Mouse (Mus musculus) 416B (cell line): ENCODE results near the gene Rit1.
"Not testable (repeated sequence)": the region's sequence is repeated elsewhere in the genome, so short reads cannot be mapped to it uniquely, and the experiment has no call there.

Experiments
- DNase-seq: peaks from one replicate; pipeline ENCODE4 v3.0.0; 2011; ENCODE audit warnings: low read depth

The Rit1 gene

DNA sequence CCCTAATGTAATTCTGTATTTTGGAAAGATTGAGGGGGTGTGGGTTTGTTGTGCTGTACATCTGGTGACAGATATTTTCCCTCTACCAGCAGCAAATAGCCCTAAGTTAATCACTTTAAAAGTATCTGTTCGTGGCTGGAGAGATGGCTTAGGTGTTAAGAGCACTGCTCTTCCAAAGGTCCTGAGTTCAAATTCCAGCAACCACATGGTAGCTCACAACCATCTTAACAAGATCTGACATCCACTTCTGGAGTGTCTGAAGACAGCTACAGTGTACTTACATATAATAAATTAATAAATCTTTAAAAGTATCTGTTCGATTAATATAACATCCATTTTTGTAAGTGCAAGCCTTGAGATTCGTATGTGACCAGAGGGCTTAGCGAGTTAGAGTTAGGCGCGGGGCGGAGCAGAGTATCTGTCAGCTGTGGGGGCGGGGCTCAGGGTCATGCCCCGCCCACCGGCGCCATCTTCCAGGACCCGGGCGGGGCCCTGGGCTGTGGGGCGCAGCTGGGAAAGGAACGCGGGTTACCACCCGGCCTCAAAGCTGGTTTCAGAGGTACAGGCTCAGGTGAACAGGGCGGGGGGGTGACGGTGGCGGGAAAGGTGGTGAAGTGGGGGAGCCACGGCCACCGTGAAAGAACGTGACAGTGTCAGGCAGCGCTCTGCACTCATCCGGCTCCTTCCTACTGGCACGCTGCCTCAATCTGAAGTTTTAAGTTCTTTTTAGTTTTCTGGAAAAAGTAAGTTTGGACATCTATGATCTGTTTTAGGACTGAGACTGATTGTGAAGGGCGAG, at the start of gene Rit1:
TSS of gene Rit1 (plus strand) at position 440 of the 799 bp plus-strand sequence.
- peak; percentile 83 for DNase-seq

DNA sequence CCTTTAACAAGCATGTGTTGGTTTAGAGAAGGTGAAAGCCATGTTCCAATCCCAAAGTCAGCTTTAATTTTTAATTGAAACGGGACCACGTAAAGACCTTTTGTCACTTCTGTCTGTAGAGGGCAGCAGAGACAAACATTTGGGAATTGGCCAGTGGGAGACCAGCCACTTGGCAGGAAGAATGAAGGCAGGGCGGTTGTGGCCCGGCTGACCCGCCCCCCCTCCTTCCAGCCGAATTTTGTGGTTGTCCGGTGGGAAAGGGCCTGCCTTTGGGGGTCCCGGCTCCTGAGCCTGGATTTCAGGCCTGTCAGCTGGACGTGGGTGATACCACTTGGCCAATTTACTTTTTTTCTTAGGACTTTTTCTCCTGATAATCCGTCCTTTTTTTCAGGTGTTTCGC, 39.2 kb upstream of the Rit1 start:
- DNase-seq = peak; percentile 91

GRCm38 (mm10) chr3:88683814-88684213, 32.8 kb upstream of the Rit1 start:
- DNase-seq = no peak

DNA sequence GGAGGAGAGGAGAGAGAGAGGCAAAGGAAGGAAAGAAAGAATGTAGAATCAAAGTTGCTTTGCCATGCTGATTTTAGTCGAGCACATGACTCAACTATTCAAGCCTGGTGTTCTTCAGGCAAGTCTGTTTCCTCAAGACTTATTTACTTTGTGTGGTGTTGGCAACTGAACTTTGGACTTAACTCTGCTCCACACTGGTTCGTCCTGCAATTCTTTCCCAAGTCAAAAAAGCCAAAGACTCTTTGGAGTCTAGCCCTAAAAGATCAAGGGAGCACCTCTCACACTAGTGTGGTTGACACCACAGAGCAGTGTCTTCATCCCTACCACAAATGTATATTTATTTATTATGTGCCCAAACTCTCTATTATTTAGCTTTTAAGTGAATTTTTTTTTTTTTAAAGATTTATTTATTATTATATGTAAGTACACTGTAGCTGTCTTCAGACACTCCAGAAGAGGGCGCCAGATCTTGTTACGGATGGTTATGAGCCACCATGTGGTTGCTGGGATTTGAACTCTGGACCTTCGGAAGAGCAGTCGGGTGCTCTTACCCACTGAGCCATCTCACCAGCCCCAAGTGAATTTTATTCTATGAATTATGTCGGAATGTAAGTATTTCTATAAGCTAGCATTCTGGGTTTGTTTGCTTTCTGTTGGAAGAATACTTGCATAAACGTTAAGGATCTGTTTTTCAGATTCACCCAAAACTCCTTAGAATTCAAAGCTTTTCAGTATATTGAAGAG, 32.2 kb upstream of the Rit1 start:
- DNase-seq = peak; percentile 26

DNA sequence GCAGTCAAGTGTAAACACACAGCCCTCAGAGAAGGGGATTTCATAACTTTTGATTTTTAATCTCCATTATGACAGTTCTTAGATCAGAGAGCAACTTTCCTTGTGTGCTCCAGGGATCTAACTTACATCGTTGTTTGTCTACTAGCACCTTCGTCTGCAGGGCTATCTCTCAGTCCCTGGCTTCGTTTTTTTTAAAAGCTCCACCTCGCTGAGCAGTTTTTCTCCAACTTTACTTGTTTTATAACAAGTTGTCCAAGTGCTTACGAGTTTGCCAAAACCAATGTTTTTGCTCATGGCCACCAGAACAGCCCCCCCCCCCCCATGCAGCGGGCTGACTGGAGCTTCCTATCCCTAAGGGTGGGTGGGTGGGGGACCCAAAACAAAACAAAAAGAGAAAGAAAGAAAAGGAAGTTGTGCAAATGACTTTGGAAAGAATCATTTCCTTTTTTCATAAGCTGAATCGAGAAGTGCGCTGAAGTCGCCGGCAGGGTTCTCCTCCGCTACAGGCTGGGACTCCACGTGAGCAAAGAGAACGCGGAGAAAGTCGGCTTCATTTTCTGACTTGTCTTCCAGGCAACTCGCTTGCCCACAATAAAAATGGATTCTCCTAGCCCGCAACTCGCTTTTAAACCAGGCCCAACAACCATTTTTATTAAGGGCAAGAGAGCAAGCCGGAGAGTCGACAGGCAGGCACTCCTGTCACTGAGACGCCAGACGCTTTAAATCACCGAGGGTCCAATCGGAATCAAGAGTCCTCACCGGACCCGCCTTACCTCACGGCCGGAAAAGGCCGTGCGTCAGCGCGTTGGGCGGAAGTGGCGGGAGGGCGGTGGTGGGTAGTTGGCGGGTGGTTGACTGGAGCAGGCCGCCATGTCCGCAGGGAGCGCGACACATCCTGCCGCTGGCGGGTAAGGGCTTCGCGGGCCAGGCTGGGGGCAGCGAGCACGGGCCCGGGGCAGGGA, 31.4 kb upstream of the Rit1 start, which contains the start of gene Khdc4:
TSS of gene Khdc4 (plus strand) at position 824 of the 962 bp plus-strand sequence.
- DNase-seq = peak; percentile 99

GRCm38 (mm10) chr3:88685958-88686451, 30.6 kb upstream of the Rit1 start:
- DNase-seq = no peak

DNA sequence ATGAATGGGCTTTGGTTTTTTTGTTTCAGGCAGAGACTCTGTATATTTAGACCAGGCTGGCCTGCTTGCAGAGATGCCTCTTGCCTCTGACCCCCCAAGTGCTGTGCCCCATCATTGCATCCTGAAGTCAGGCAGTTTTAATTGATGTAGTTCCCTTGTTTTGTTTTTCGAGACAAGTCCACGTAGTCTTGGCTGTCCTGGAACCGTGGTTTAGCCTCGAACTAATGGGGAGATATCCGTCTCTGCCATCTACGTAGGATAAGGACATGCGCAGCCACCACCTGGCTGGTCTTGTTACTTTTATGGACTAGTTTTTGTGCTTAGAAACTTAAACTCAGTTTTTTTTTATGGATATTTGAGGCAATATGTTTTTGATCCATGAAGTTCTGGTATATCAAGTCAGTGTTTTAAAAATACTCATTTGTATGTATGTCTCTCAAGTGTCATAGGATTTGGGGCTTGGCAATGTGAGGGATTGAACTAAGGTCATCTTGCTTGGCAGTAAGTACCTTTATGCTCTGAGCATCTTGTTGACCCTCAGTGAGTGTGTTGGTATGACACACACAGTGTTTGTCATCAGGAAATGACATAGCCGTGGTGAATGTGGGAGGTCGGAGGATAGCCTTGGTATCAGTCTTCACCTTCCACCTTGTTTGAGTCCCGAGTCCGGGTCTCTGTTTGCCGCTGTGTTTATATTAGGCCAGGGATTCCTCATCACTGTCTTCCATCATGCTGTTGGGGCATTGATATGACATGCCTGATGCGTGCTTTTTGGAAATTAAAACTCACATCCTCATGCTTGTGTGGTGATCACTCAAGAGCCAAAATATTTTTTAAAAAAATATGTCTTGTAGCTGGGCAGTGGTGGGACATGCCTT, 29.7 kb upstream of the Rit1 start:
- DNase-seq = peak; percentile 51

DNA sequence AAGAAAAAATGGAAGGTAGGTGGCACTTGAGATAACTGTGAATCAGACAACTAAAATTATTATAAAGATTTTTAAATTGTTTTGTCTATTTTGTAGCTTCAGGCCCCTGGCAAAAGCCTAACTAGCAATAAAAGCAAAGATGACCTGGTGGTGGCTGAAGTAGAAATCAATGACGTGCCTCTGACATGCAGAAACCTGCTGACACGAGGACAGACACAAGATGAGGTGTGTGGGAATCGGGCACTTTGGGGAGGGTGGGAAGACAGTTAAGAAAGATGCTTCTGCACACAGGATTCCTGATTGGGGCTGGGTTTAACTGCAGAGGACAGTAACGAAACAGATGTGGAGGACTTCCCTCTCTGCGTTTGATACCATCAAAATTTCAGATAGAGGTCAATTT, 27.6 kb upstream of the Rit1 start:
- DNase-seq = no peak

- DNase-seq = peak; percentile 34
These were observed 21.1 kb upstream of the Rit1 start for GRCm38 (mm10) chr3:88695545-88695944.

- no peak for DNase-seq
These were observed 18.6 kb upstream of the Rit1 start for GRCm38 (mm10) chr3:88698051-88698450.

DNA sequence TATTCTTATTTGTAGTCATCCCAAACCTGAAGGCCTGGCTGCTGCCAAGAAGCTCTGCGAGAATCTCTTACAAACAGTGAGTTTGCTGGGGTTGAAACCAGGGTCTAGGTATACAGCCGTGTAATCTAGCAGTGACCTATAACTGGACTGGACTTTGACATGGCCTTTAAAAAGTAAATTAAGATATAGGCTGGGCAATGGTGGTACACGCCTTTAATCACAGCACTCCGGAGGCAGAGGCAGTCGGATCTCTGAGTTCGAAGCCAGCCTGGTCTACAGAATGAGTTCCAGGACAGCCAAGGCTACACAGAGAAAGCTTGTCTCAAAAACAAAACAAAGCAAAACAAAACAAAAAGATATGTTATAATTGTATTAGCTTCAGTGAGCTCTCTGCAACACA, 17.8 kb upstream of the Rit1 start:
- no peak for DNase-seq

DNA sequence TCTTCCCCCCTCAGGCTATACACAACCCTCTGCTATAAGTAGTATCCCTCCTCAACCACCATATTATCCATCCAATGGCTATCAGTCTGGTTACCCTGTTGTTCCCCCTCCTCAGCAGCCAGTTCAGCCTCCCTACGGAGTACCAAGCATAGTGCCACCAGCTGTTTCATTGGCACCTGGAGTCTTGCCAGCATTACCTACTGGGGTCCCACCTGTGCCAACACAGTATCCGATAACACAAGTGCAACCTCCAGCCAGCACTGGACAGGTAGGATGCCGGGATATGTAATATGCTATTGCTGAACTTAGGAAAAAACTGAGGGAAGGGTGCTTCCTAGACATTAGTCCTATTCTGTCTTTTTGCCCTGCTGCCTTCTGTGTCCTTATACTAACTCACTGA, 16.4 kb upstream of the Rit1 start:
- DNase-seq = no peak

DNA sequence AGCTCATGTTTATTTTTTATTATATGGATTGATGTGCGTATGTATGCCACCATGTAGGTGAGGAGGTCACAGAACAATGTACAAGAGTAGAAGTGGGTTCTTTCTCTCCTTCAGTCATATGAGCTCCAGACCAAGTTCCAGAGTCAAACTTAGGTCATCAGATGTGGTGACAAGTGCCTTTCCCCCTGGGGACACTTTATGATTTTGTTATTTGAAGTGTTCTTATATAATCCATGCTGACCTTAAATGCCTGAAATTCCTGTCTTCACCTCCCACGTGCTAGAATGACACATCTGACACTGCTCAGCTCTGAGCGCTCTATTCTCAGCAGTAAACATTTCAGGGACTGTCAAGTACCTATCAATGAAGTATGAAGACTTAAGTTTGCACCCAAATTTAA, 15.4 kb upstream of the Rit1 start:
- no peak for DNase-seq

DNA sequence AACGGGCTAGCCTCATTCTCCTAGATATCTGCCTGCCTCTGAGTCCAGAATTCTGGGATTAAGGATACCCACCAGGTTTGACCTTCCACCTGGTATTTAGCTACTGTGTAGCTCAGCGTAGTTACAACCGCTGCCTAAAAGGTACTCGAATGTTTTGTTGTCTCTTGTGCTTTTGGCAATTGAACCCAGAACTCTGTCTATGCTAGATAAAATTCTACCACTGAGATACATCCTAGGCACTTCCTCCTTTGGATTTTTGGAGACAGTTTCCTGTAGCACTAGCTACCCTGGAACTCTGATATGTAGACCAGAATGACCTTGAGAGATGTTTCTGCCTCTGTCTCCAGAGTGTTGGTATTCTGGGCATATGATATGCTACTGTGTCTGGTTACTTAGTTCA, 2.9 kb upstream of the Rit1 start:
- no peak for DNase-seq

DNA sequence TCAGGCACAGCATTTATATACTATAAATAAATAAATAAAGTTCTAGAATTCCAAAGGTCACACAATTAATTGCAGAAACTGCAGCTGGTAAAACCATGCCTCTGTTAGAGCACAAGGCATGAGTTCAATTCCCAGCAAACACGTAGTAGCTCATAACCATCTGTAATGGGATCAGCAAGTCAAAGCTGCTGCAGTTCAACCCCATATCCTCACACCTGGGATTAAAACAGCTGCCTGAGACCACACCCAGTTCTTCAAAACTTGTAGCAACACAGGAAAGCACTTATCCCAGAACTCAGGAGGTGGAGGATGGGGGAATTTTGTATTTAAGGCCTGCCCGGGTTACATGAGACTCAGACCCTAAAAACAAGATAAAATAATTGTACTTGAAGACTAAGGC, 1.9 kb upstream of the Rit1 start:
- DNase-seq = no peak

- DNase-seq = not testable (repeated sequence)
These were observed 922 bp upstream of the Rit1 start for GRCm38 (mm10) chr3:88715716-88716115.

DNA sequence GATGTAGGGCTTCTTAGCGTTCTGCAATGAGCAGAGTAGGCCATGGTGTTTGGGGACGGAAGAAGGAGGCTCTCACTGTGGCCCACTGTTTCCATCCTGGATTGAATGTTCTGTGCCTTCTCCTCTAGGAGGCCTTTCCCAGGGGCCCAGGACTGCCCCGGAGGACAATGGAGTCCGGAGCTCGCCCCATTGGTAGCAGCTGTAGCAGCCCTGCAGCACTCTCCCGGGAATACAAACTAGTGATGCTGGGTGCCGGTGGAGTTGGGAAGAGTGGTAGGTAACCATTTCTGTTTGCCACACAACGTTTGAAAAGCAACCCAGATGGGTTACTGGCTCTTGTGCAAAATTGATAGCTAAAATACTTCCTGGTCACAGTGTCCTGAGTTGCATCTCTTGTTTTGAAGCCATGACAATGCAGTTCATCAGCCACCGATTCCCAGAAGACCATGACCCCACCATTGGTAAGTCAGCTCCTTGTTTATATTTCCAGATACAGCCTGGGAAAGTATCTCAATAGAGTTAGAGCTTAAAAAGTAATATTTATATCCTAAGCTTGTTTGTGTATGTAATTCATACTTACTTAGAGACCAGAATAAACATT, 660 bp downstream of the Rit1 start:
- peak; percentile 44 for DNase-seq

DNA sequence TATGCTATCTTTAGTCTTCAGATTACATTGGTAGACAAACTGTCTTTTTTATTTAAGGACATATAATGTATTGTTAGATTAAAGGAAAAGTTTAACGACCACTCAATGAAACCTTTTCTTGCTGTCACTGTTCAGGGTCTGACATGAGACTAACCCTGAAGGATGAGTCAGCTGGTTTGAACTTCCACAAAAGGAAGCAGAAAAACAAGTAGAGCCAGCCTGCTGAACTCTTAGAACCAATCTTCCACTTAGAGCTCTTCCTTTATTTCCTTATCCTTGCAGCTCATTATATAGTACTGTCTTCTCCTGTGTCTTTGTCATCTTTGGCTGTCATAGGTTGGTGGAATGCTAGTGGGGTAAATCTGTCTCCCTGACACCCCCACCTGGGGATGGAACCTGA, 1.2 kb downstream of the Rit1 start:
- peak; percentile 74 for DNase-seq

- DNase-seq = peak; percentile 54
These were observed 2.5 kb downstream of the Rit1 start for GRCm38 (mm10) chr3:88719098-88719497.

GRCm38 (mm10) chr3:88736556-88736955, 19.9 kb downstream of the Rit1 start:
- DNase-seq = no peak

DNA sequence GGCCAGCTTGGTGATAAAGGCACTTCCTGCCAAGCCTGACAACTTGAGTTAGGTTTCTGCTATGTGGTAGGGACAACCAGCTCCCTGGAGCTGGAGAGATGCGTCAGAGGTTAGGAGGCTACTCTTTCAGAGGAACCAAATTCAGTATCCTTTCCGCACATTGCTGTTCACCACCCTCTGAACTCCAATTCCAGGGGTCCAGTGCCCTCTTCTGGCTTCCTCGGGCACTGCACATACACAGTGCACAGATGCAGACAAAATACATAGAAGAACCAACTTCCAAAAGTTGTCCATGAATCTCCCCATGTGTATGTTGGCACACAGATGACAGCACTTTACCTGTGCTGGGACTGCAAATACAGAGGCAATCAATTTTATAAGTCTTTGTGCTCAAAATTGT, 22.0 kb downstream of the Rit1 start:
- DNase-seq = peak; percentile 85
